Mouse (Mus musculus) stomach, postnatal 0 days (tissue): ENCODE data around the gene Gps2.

Source experiments
- CTCF ChIP-seq: IDR thresholded peaks from 2 replicates; pipeline ENCODE4 v1.5.1; 2016; ENCODE audit warnings: antibody characterized with exemption, low read depth, mild to moderate bottlenecking, moderate library complexity
- EP300 ChIP-seq: optimal IDR thresholded peaks from 2 replicates; pipeline ENCODE3; 2016; ENCODE audit warnings: antibody characterized with exemption

DNA sequence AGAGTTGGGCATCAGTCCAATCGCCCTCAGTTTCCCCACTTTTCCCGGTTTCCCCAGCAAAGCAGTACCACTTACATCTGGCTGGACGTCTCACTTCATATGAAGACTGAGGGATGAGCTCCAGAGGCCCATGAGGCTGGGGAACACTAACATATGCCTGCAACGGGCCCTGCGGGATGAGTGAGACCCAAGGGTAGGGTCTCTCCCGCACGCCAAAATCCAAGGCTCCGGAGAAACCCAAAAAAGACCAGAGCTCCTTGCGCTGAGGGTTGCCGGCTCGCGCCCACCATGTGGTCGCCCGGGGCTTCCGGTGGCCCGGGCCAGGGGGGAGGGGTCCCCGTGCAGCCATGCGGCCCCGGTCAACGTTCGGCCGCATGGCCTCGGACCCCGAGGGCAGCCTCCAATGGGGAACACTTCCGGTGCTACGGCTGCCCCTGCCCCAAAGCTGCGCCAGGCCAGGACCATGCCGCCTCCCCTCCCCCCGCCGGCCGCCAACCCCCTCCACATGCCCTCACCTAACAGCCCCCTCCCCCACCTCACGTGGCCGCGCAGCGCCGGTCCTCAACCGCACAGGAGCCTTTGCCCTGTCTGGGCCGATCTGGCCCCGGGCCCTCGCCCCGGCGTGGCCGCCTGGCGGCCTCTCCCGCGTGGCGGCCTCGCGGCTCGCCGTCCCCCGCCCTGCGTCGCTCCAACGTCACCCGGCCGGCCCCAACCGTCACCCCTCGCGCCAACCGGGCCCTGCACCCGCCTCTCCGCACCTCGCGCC, 6.8 kb downstream of the Gps2 start:
- TF ChIP-seq EP300 (no peak), CTCF (no peak)
